Mouse (Mus musculus): ENCODE measurements around the gene Cpm.

DNA sequence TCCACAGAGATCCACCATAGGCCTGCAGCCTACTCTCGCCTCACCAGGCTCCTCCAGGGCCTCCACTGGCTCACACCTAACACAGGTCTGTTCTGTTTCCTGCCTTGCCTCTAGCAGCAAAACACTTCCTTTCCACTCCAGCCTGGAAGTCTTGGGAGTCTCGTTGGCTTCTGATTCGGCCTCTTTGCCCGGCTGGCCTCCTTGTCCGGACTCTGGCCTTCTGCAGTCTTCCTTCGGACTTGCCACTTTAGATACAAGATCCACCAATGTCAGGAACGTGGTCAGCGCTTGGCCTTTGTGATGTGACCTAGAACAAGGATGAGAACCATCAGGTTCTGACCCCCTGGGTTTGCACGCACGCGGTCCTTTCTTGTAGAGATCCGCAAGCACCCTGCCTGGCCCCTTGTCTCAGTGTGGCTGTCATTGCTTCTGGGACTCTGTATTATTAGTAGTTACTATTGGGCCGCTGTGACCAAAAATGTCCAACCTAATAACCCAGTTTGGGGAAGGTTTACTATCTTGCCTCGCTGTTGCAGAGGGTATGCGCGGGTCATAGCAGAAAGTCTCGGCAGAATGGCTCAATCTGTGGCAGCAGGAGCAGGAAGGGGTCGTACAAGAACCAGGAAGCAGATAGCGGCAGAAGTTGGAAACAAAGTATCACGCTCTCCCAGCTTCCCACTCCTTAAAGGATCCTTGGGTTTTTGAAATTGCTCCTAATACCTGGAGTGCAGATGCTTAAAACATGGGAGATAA lies 22.1 kb upstream of the Cpm start:
- TF ChIP-seq MAFK (IDR thresholded peaks at IDR 0.05; ENCODE audit: insufficient read depth, low read depth, low read length) (no peak), ZC3H11A (IDR thresholded peaks at IDR 0.05; ENCODE audit: borderline replicate concordance, low read depth, low read length) (no peak), HCFC1 (IDR thresholded peaks at IDR 0.05; ENCODE audit: borderline replicate concordance, insufficient read depth, low read length) (no peak)
